12 mouse cellular contexts compared by ENCODE assay signal in the genomic region with DNA sequence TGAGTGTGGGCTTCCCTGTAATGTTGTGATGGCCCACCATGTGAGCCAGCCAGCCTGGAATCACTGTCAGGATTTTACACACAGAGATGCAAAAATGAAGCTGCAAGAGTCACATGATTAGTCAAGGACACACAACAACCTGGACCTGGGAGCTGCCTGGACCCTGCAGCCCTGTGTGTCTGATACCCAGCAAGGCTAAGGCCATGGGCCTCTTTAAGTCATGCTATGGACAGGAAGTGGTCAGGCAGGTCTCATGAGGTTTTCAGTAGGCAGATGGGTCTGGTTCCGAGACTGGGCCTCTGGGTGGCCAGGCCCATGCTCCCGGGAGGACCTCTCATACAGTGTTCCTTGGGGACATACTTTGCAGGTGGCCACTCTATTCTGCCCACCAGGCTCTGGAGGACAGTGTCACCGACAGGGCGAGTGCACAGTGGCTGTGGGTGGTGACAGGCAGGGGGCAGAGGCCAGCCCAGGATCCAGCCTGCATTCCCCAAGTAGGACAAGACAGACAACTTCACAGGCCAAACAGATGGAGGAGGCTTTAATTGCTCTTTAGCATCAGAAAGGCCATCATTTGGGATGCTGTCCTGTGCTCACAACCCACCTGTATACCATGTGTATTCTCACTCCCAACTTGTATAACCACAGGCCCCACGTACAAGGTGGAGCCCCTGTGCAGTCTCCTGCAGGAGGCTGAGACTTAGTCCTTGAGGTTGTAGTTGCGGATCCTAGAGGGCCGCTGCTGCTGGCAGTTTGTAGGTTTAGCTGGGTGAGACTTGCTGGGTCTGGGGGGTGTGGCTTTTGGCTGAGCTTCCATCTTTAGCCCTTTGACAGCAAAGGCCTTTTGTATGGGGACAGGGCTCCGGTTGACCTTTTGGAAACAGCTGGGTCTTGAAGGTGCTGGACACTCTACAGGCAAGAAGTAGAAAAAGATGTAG. TPM values are rescaled to one million over a fixed set of nuclear protein-coding genes. Genes with fewer than 3 reads are reported as not detected.
DNase-seq lines count a peak whose midpoint lies in the region; ATAC-seq and TF ChIP-seq lines count a peak whose summit lies in the region.
"Had no signal": no experiment of that assay in that cellular context is flagged by ENCODE, and none has a peak within 500 bp of the region (broad histone marks: within the 10 kb centered on the region; RNA-seq: fewer than 3 reads in every experiment).

No protein-coding gene starts in this region.

- DNase-seq in heart, embryonic 10.5 days (ENCODE audit: low spot score), result no peak
- no peak for DNase-seq in heart, postnatal 14 days
- no peak for DNase-seq in thymus, adult 2 months
- DNase-seq in thymus, postnatal 14 days, result no peak
- no peak for DNase-seq in right cerebral cortex, adult 2 months (ENCODE audit: low spot score in 2 of 2)
- DNase-seq in left cerebral cortex, postnatal 36 days (ENCODE audit: low spot score in 2 of 2), result no peak
- DNase-seq: adrenal gland, postnatal 25 days; kidney, postnatal 10 days; right cerebral cortex, postnatal 4 days had no signal

- TF ChIP-seq POLR2A in thymus, adult 2 months (IDR thresholded peaks at IDR 0.05; ENCODE audit: control insufficient read depth, extremely low read depth, insufficient read depth, low read length, poor library complexity), result no peak

- ATAC-seq in limb, embryonic 12.5 days (ENCODE audit: insufficient number of reproducible peaks, insufficient read depth, low FRiP score, low TSS enrichment, low read depth), result no peak
- no peak for ATAC-seq in stomach, embryonic 15.5 days (ENCODE audit: insufficient read depth, low FRiP score, low read depth)

- no peak for TF ChIP-seq CTCF in thymus, adult 2 months (IDR thresholded peaks at IDR 0.05; ENCODE audit: borderline replicate concordance, control insufficient read depth, extremely low read depth, insufficient read depth, low read length, poor library complexity)

- H3K9me3 ChIP-seq in heart, embryonic 10.5 days, result no peaks in the 10 kb centered on the region
- no peaks in the 10 kb centered on the region for H3K9me3 ChIP-seq in limb, embryonic 12.5 days
- no peaks in the 10 kb centered on the region for H3K9me3 ChIP-seq in stomach, embryonic 15.5 days

- H3K4me3 ChIP-seq in heart, embryonic 10.5 days, result no peak overlapping the region
- H3K4me3 ChIP-seq in thymus, adult 2 months (ENCODE audit: control insufficient read depth, insufficient read depth, low read length), result no peak overlapping the region
- no peak overlapping the region for H3K4me3 ChIP-seq in limb, embryonic 12.5 days (replicated peaks)
- H3K4me3 ChIP-seq in stomach, embryonic 15.5 days (replicated peaks), result no peak overlapping the region

- intact Hi-C loops in heart, postnatal 14 days (cut with DNase I), result no loop called here
- intact Hi-C loops in left cerebral cortex, postnatal 36 days (cut with DNase I), result no loop called here

- no peak overlapping the region for H3K4me2 ChIP-seq in limb, embryonic 12.5 days
- no peak overlapping the region for H3K4me2 ChIP-seq in stomach, embryonic 15.5 days

- 85% methylated on average over 8 of the region's 8 CpGs for WGBS in heart, embryonic 10.5 days
- 93% methylated on average over 8 of the region's 8 CpGs for WGBS in thymus, adult 2 months
- 88% methylated on average over 8 of the region's 8 CpGs for WGBS in limb, embryonic 12.5 days
- 83% methylated on average over 8 of the region's 8 CpGs for WGBS in stomach, embryonic 15.5 days

- peak overlapping the region; percentile 95 for H3K27ac ChIP-seq in heart, embryonic 10.5 days
- H3K27ac ChIP-seq in thymus, adult 2 months (ENCODE audit: control insufficient read depth, insufficient read depth, low read length), result peak overlapping the region; percentile 28; the same call in 1 of the 2 replicates
- peak overlapping the region; percentile 99 for H3K27ac ChIP-seq in limb, embryonic 12.5 days
- H3K27ac ChIP-seq in stomach, embryonic 15.5 days, result peak overlapping the region; percentile 95; the same call in 1 of the 2 replicates

- H3K36me3 ChIP-seq in heart, embryonic 10.5 days, result peaks cover 13% of the 10 kb centered on the region
- no peaks in the 10 kb centered on the region for H3K36me3 ChIP-seq in thymus, adult 2 months (ENCODE audit: control insufficient read depth, insufficient read depth, low read length)
- H3K36me3 ChIP-seq in limb, embryonic 12.5 days, result peaks cover 17% of the 10 kb centered on the region
- H3K36me3 ChIP-seq in stomach, embryonic 15.5 days, result 0 out of 2 replicates have a peak, but pooled peaks cover 2% of the 10 kb centered on the region

- peaks cover 74% of the 10 kb centered on the region for H3K4me1 ChIP-seq in heart, embryonic 10.5 days
- peaks cover 30% of the 10 kb centered on the region for H3K4me1 ChIP-seq in thymus, adult 2 months (replicated peaks; ENCODE audit: control insufficient read depth, insufficient read depth, low read length)
- H3K4me1 ChIP-seq in limb, embryonic 12.5 days (replicated peaks), result peaks cover 29% of the 10 kb centered on the region
- peaks cover 25% of the 10 kb centered on the region for H3K4me1 ChIP-seq in stomach, embryonic 15.5 days

- peak overlapping the region; percentile 93; the same call in 1 of the 2 replicates for H3K9ac ChIP-seq in limb, embryonic 12.5 days (replicated peaks)
- H3K9ac ChIP-seq in stomach, embryonic 15.5 days, result no peak overlapping the region

- H3K27me3 ChIP-seq in heart, embryonic 10.5 days (ENCODE audit: insufficient read depth, poor library complexity, severe bottlenecking), result no peaks in the 10 kb centered on the region
- H3K27me3 ChIP-seq in thymus, adult 2 months (ENCODE audit: control insufficient read depth, insufficient read depth, low read length), result no peaks in the 10 kb centered on the region
- H3K27me3 ChIP-seq in limb, embryonic 12.5 days, result no peaks in the 10 kb centered on the region
- no peaks in the 10 kb centered on the region for H3K27me3 ChIP-seq in stomach, embryonic 15.5 days (replicated peaks)
- H3K27me3 ChIP-seq: CH12.LX had no signal

RNA-seq across cellular contexts. Expression of a gene that starts 1.9 kb away (rescaled TPM):
- polyA plus RNA-seq in heart, embryonic 10.5 days (2016; fragmentation: Nextera tagmentation; extraction: Ambion mirVana), result 55.2 and 74.9 TPM in 2 replicates
- 10 to 100 TPM; 23.0 to 23.2 TPM for total RNA-seq in heart, postnatal 14 days (2021)
- 973 and 1,776 TPM in 2 replicates for polyA plus RNA-seq in thymus, adult 2 months (2012; rRNA removed)
- polyA plus RNA-seq in limb, embryonic 12.5 days (2016; fragmentation: Nextera tagmentation; extraction: Ambion mirVana), result 70.3 and 79.1 TPM in 2 replicates
- polyA plus RNA-seq in stomach, embryonic 15.5 days (2015; fragmentation: Nextera tagmentation; extraction: Ambion mirVana), result 45.9 and 46.3 TPM in 2 replicates
- 100 to 1,000 TPM; 182 to 190 TPM for total RNA-seq in left cerebral cortex, postnatal 36 days (2021)

RNA-seq across cellular contexts. Expression of a gene that starts 30.1 kb away (rescaled TPM):
- 70.5 and 88.8 TPM in 2 replicates for polyA plus RNA-seq in heart, embryonic 10.5 days (2016; fragmentation: Nextera tagmentation; extraction: Ambion mirVana)
- total RNA-seq in heart, postnatal 14 days (2021), result 10 to 100 TPM; 31.2 to 34.1 TPM
- polyA plus RNA-seq in thymus, adult 2 months (2012; rRNA removed), result 65.8 and 70.3 TPM in 2 replicates
- 73.4 and 77.6 TPM in 2 replicates for polyA plus RNA-seq in limb, embryonic 12.5 days (2016; fragmentation: Nextera tagmentation; extraction: Ambion mirVana)
- 69.2 and 79.0 TPM in 2 replicates for polyA plus RNA-seq in stomach, embryonic 15.5 days (2015; fragmentation: Nextera tagmentation; extraction: Ambion mirVana)
- 10 to 100 TPM; 39.4 to 42.4 TPM for total RNA-seq in left cerebral cortex, postnatal 36 days (2021)

RNA-seq across cellular contexts. Expression of a gene that starts 42.2 kb away (rescaled TPM):
- polyA plus RNA-seq in heart, embryonic 10.5 days (2016; fragmentation: Nextera tagmentation; extraction: Ambion mirVana), result 184 and 208 TPM in 2 replicates
- total RNA-seq in heart, postnatal 14 days (2021), result 10 to 100 TPM; 56.9 to 57.5 TPM
- 171 and 193 TPM in 2 replicates for polyA plus RNA-seq in thymus, adult 2 months (2012; rRNA removed)
- polyA plus RNA-seq in limb, embryonic 12.5 days (2016; fragmentation: Nextera tagmentation; extraction: Ambion mirVana), result 233 and 242 TPM in 2 replicates
- polyA plus RNA-seq in stomach, embryonic 15.5 days (2015; fragmentation: Nextera tagmentation; extraction: Ambion mirVana), result 157 and 172 TPM in 2 replicates
- 100 to 1,000 TPM; 130 to 153 TPM for total RNA-seq in left cerebral cortex, postnatal 36 days (2021)

RNA-seq across cellular contexts. Expression of a gene that starts 42.3 kb away (rescaled TPM):
- polyA plus RNA-seq in heart, embryonic 10.5 days (2016; fragmentation: Nextera tagmentation; extraction: Ambion mirVana), result 28.4 and 30.4 TPM in 2 replicates
- total RNA-seq in heart, postnatal 14 days (2021), result 10 to 100 TPM; 11.8 to 12.0 TPM
- 87.4 and 102 TPM in 2 replicates for polyA plus RNA-seq in thymus, adult 2 months (2012; rRNA removed)
- polyA plus RNA-seq in limb, embryonic 12.5 days (2016; fragmentation: Nextera tagmentation; extraction: Ambion mirVana), result 36.2 and 42.1 TPM in 2 replicates
- 35.8 and 40.9 TPM in 2 replicates for polyA plus RNA-seq in stomach, embryonic 15.5 days (2015; fragmentation: Nextera tagmentation; extraction: Ambion mirVana)
- 10 to 100 TPM; 63.7 to 65.9 TPM for total RNA-seq in left cerebral cortex, postnatal 36 days (2021)

Comparison
In these comparisons a context has a peak if more than half of its experiments do, and no peak if none do; other contexts are left out.
1. H3K27ac ChIP-seq: peak in every context shown above with its lines; median percentile 99 in limb, embryonic 12.5 days; 95 in heart, embryonic 10.5 days; 95 in stomach, embryonic 15.5 days; 28 in thymus, adult 2 months.
2. RNA of a gene that starts 1.9 kb away (polyA plus RNA-seq): 973 to 1,776 TPM in thymus, adult 2 months; 55.2 to 74.9 TPM in heart, embryonic 10.5 days, 70.3 to 79.1 TPM in limb, embryonic 12.5 days and 45.9 to 46.3 TPM in stomach, embryonic 15.5 days; every median in the first group is over 10 times any median in the second.